Comparison of ENCODE assay signal across 14 mouse cellular contexts in genomic region chr4:46828141-46828571, GRCm38 (mm10).
DNase-seq lines count a peak whose midpoint lies in the region; TF ChIP-seq lines count a peak whose summit lies in the region.
"Had no signal": no experiment of that assay in that cellular context is flagged by ENCODE, and none has a peak within 500 bp of the region (broad histone marks: within the 10 kb centered on the region; RNA-seq: fewer than 3 reads in every experiment).

No protein-coding gene starts in this region.

- no peak overlapping the region for H3K27ac ChIP-seq in gastrocnemius, adult 2 months
- H3K27ac ChIP-seq: limb, embryonic 15.5 days; stomach, embryonic 15.5 days had no signal

- DNase-seq in gastrocnemius, adult 2 months = peak; percentile 19
- no peak for DNase-seq in gastrocnemius, postnatal 14 days
- peak; percentile 57 to 66 for DNase-seq in right cerebral cortex, adult 2 months (ENCODE audit: low spot score in 2 of 2)
- no peak for DNase-seq in right cerebral cortex, postnatal 4 days
- peak; percentile 58 to 73 for DNase-seq in cerebellum, postnatal 14 days
- peak; percentile 86 for DNase-seq in telencephalon, adult 2 months (ENCODE audit: low read depth, low spot score)
- no peak for DNase-seq in heart, adult 8-10 months (ENCODE audit: low spot score)
- DNase-seq: heart, adult 18-20 months; heart, postnatal 10 days; kidney, postnatal 14 days; lung, adult 2 months; thymus, postnatal 36 days had no signal

- H3K4me3 ChIP-seq in gastrocnemius, adult 2 months = no peak overlapping the region
- H3K4me3 ChIP-seq: limb, embryonic 15.5 days; stomach, embryonic 15.5 days had no signal

- intact Hi-C loops in gastrocnemius, adult 2 months (cut with DNase I) = no loop called here
- intact Hi-C loops in gastrocnemius, postnatal 14 days (cut with DNase I; ENCODE audit: low total_unique reads) = no loop called here

- no peak for TF ChIP-seq CTCF in gastrocnemius, adult 2 months (IDR thresholded peaks at IDR 0.05)

Comparison
In these comparisons a context has a peak if more than half of its experiments do, and no peak if none do; other contexts are left out.
1. DNase-seq: peak in gastrocnemius, adult 2 months (single experiment), right cerebral cortex, adult 2 months (2 of 2), cerebellum, postnatal 14 days (2 of 2) and telencephalon, adult 2 months (single experiment); none in gastrocnemius, postnatal 14 days (single experiment), right cerebral cortex, postnatal 4 days (single experiment) and heart, adult 8-10 months (single experiment).